ENCODE assay signal across 8 mouse cellular contexts in genomic region chr11:119991338-119991678, GRCm38 (mm10). TPM values are rescaled to one million over a fixed set of nuclear protein-coding genes. Genes with fewer than 3 reads are reported as not detected.
A peak's percentile ranks its signal among the peaks of the same experiment; 100 is the strongest.
DNase-seq lines count a peak whose midpoint lies in the region; ATAC-seq and TF ChIP-seq lines count a peak whose summit lies in the region.

No protein-coding gene starts in this region.

- no peak overlapping the region for H3K4me2 ChIP-seq in embryonic facial prominence, embryonic 11.5 days (ENCODE audit: low read depth, low read length)
- no peak overlapping the region for H3K4me2 ChIP-seq in limb, embryonic 11.5 days (ENCODE audit: low read depth, severe bottlenecking)
- H3K4me2 ChIP-seq in midbrain, postnatal 0 days (ENCODE audit: low read depth, low read length, poor library complexity, severe bottlenecking): no peak overlapping the region

- no peak overlapping the region for H3K9ac ChIP-seq in embryonic facial prominence, embryonic 11.5 days (replicated peaks; ENCODE audit: low read length)
- H3K9ac ChIP-seq in limb, embryonic 11.5 days (ENCODE audit: low read length): no peak overlapping the region
- no peak overlapping the region for H3K9ac ChIP-seq in midbrain, postnatal 0 days (replicated peaks; ENCODE audit: low read length, poor library complexity, severe bottlenecking)

- no peak overlapping the region for H3K4me3 ChIP-seq in embryonic facial prominence, embryonic 11.5 days (ENCODE audit: low read depth, low read length)
- H3K4me3 ChIP-seq in limb, embryonic 11.5 days (ENCODE audit: low read depth, low read length): no peak overlapping the region
- no peak overlapping the region for H3K4me3 ChIP-seq in midbrain, postnatal 0 days (ENCODE audit: low read depth, low read length)

- peak; percentile 97 for TF ChIP-seq CTCF in midbrain, postnatal 0 days (IDR thresholded peaks at IDR 0.05)

- WGBS in embryonic facial prominence, embryonic 11.5 days: 16% methylated on average over 10 of the region's 10 CpGs
- 14% methylated on average over 10 of the region's 10 CpGs for WGBS in limb, embryonic 11.5 days
- WGBS in midbrain, postnatal 0 days: 21% methylated on average over 10 of the region's 10 CpGs

- H3K27me3 ChIP-seq in embryonic facial prominence, embryonic 11.5 days (ENCODE audit: control insufficient read depth, insufficient read depth, low read length): no peaks in the 10 kb centered on the region
- no peaks in the 10 kb centered on the region for H3K27me3 ChIP-seq in limb, embryonic 11.5 days (ENCODE audit: control insufficient read depth, insufficient read depth, low read length)
- no peaks in the 10 kb centered on the region for H3K27me3 ChIP-seq in midbrain, postnatal 0 days (ENCODE audit: insufficient read depth, low read length)

- H3K36me3 ChIP-seq in embryonic facial prominence, embryonic 11.5 days (replicated peaks; ENCODE audit: control insufficient read depth, insufficient read depth, low read depth, low read length): no peaks in the 10 kb centered on the region; the same call in 1 of the 2 replicates
- H3K36me3 ChIP-seq in limb, embryonic 11.5 days (ENCODE audit: control insufficient read depth, insufficient read depth, low read length): peaks cover 2% of the 10 kb centered on the region; the same call in 1 of the 2 replicates
- H3K36me3 ChIP-seq in midbrain, postnatal 0 days (ENCODE audit: insufficient read depth, low read length): peaks cover 7% of the 10 kb centered on the region; the same call in 1 of the 2 replicates

- ATAC-seq in cerebellum, adult (ENCODE audit: insufficient number of reproducible peaks, low FRiP score, low TSS enrichment): no peak
- peak; percentile 73 for ATAC-seq in embryonic facial prominence, embryonic 11.5 days (replicated peaks; ENCODE audit: insufficient number of reproducible peaks, low FRiP score, low TSS enrichment, low read depth)
- ATAC-seq in limb, embryonic 11.5 days (ENCODE audit: insufficient number of reproducible peaks, low FRiP score, low TSS enrichment, low read depth): peak; percentile 35; the same call in 1 of the 2 replicates
- ATAC-seq in midbrain, postnatal 0 days (ENCODE audit: low FRiP score): peak; percentile 77

- no peaks in the 10 kb centered on the region for H3K9me3 ChIP-seq in embryonic facial prominence, embryonic 11.5 days (replicated peaks; ENCODE audit: control insufficient read depth, low read length)
- no peaks in the 10 kb centered on the region for H3K9me3 ChIP-seq in limb, embryonic 11.5 days (ENCODE audit: control insufficient read depth, low read length)
- no peaks in the 10 kb centered on the region for H3K9me3 ChIP-seq in midbrain, postnatal 0 days (ENCODE audit: low read length)

- H3K27ac ChIP-seq in embryonic facial prominence, embryonic 11.5 days (replicated peaks; ENCODE audit: low read depth, low read length): no peak overlapping the region
- H3K27ac ChIP-seq in limb, embryonic 11.5 days (replicated peaks; ENCODE audit: low read depth, low read length): no peak overlapping the region
- no peak overlapping the region for H3K27ac ChIP-seq in midbrain, postnatal 0 days (ENCODE audit: low read depth, low read length)

- DNase-seq in cerebellum, adult 11 months: peak; percentile 73
- DNase-seq in embryonic facial prominence, embryonic 11.5 days (ENCODE audit: low spot score): peak; percentile 89
- peak; percentile 89 to 96 for DNase-seq in heart, adult 18-20 months
- DNase-seq in kidney, adult 18-20 months: peak; percentile 88
- peak; percentile 96 for DNase-seq in limb, embryonic 11.5 days (ENCODE audit: low spot score)
- peak; percentile 92 for DNase-seq in midbrain, postnatal 0 days (ENCODE audit: low spot score)
- peak; percentile 76 to 90 for DNase-seq in spleen, postnatal 10 days (ENCODE audit: low spot score in 2 of 2)

- peaks cover 5% of the 10 kb centered on the region for H3K4me1 ChIP-seq in embryonic facial prominence, embryonic 11.5 days (ENCODE audit: control insufficient read depth, insufficient read depth, low read length)
- H3K4me1 ChIP-seq in limb, embryonic 11.5 days (ENCODE audit: control insufficient read depth, insufficient read depth, low read length): peaks cover 17% of the 10 kb centered on the region
- no peaks in the 10 kb centered on the region for H3K4me1 ChIP-seq in midbrain, postnatal 0 days (ENCODE audit: insufficient read depth, low read length)

RNA-seq across cellular contexts. Expression of gene Baiap2, which starts 48.7 kb away (rescaled TPM):
- polyA plus RNA-seq in embryonic facial prominence, embryonic 11.5 days (2014; fragmentation: Nextera tagmentation; extraction: Ambion mirVana): 11.9 and 13.9 TPM in 2 replicates
- 10 to 100 TPM in 1 of 2 experiments, 1 to 10 TPM in 1; 6.5 to 10.7 TPM for total RNA-seq in heart, adult 18-20 months (2021)
- 14.8 and 17.7 TPM in 2 replicates for polyA plus RNA-seq in limb, embryonic 11.5 days (2014; fragmentation: Nextera tagmentation; extraction: Ambion mirVana)
- total RNA-seq in midbrain, postnatal 0 days (2014; rRNA removed): 23.8 and 32.7 TPM in 2 replicates
- 18.0 TPM in 2 replicates for polyA plus RNA-seq in midbrain, postnatal 0 days (2015; fragmentation: Nextera tagmentation; extraction: Ambion mirVana)

RNA-seq across cellular contexts. Expression of gene Aatk, which starts 55.7 kb away (rescaled TPM):
- 1.1 and 1.2 TPM in 2 replicates for polyA plus RNA-seq in embryonic facial prominence, embryonic 11.5 days (2014; fragmentation: Nextera tagmentation; extraction: Ambion mirVana)
- total RNA-seq in heart, adult 18-20 months (2021): 1 to 10 TPM; 3.8 to 4.3 TPM
- 1.5 and 1.8 TPM in 2 replicates for polyA plus RNA-seq in limb, embryonic 11.5 days (2014; fragmentation: Nextera tagmentation; extraction: Ambion mirVana)
- 170 and 178 TPM in 2 replicates for total RNA-seq in midbrain, postnatal 0 days (2014; rRNA removed)
- 44.9 and 46.9 TPM in 2 replicates for polyA plus RNA-seq in midbrain, postnatal 0 days (2015; fragmentation: Nextera tagmentation; extraction: Ambion mirVana)

Comparison
In these comparisons a context has a peak if more than half of its experiments do, and no peak if none do; other contexts are left out.
1. RNA of gene Aatk, which starts 55.7 kb away (polyA plus RNA-seq): 44.9 to 46.9 TPM in midbrain, postnatal 0 days; 1.5 to 1.8 TPM in limb, embryonic 11.5 days and 1.1 to 1.2 TPM in embryonic facial prominence, embryonic 11.5 days; every median in the first group is over 10 times any median in the second.
2. Peak in every context shown above with its lines, with median percentiles within 50 percentile points of each other: DNase-seq.